Mouse (Mus musculus): ENCODE data around the gene Zc3h7a.

The Zc3h7a gene

DNA sequence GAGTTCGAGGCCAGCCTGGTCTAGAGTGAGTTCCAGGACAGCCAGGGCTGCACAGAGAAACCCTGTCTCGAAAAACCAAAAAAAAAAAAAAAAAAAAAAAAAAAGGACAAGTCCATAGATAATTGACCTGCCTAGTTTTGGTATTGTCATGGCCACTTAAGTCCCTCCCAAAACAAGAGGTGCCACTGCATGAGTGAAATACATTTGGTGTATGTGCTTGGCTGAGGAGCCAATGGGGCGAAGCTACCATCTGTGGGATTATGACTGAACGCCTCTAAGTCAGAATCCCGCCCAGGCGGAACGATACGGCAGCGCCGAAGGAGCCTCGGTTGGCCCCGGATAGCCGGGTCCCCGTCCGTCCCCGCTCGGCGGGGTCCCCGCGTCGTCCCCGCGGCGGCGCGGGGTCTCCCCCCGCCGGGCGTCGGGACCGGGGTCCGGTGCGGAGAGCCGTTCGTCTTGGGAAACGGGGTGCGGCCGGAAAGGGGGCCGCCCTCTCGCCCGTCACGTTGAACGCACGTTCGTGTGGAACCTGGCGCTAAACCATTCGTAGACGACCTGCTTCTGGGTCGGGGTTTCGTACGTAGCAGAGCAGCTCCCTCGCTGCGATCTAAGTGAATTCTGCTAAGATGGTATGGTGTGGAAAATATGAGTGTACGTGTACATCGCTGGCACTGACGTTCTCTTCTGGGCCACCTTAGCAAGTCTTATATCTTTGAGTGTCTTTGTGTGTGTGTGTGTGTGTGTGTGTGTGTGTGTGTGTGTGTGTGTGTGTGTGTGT, 32.3 kb downstream of the Zc3h7a start:
- DNase-seq (ENCODE audit: low spot score), result peak; percentile 100

DNA sequence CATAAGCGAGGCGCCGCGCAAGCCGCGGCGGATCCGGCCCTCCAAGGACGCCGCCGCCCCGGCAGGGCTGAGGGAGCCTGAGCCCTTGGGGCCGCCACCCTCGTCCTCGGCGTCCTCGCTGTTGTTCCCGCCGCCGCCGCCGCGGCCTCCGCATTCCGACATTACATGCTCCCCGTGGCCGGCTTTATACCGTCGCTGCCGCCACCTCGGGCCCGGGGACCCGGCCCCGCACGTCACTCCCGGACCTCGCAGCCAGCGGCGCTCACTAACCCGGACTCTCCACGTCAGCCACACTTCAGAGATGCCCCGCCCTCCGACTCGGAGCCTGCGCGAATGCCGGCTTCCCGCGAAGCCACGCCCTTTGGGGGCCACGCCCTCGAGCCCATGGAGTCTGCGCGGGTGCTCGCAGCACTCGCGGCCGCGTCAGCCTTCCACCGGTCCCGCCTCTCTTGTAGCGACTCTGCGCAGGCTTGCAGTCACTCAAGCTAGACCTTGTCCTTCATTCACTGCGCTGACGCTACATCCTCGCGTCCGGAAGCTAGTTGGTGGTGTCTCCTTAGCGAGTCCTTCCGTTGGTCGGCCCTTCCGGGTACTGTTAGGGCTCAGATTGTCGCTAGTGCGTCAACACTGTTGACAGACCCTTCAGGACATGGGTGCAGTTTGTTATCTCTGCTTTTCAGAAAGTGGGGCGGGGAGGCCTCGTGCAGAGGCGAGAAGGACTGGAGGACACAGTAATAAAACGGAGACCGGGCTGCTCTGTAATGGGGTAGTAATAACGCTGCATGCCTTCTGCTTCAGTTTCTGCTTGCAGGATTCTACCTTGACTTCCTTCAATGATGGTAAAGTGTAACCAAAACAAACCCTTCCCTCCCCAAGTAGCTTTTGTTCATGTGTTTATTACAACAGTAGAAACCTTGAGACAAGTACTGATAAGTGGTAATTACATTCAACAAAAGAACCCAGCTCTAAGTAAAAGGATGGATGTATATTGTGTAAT, 41.5 kb downstream of the Zc3h7a start, which contains the start of gene Txndc11:
TSS of gene Txndc11 (minus strand) at position 303 of the 997 bp plus-strand sequence.
- peak; percentile 99 for DNase-seq (ENCODE audit: low spot score)

DNA sequence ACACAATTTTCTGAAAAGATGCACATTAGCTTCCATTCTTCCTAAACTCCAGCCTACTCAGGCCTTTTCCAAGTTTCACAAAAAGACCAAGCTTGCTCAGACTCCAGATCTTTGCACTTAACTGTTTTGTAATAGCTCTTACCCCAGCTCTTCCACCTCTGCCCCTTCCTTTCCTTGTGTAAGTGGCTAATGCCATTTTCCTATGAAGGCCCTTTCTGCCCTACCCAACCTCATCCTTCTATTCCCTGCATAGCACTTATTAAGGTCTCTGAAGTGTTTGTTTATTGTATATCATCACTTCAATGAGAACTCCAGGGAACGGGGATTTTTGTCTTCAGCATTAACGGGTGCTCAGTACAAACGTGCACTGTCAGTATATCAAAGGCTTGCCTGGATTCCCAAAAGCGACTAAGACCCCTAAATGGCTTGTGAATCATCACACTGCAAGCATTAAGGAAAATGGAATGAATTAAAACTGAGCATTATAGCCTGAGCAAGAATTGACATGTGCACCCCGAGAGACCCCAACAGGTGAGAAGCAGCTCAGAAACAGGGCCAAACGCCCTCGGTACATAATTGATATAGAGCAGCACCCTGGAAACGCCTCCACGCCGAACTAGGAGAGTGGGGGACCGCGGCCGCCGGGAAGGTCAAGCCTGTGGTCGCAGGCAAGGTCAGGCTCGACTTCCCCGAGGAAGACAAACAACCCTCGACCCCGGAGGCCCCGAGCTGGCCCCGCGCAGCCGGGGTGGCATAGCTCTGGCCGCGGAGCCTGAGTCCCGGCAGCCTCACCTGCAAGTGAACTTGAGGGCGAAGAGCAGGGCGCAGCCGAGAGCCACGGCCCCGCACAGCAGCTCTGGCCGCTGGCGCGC, 42.5 kb downstream of the Zc3h7a start:
- DNase-seq (ENCODE audit: low spot score), result peak; percentile 43

DNA sequence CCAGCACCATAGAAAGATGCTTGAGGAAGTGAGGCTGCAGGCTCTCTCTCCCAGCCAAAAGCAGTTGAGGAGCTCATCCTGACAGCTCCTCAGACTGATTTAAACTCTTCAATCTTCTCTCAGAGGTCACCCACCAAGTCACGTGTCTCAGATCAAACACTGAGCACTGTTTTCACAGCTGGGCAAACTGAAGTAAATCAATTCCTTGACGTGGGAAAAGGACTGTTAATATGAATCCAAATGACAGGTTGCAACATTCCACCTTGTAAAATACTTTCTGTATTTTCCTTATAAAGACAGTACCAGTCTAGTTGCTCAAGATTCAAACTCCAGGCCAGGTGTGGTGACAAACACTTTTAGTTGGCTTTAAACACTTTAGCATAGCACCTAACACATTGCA, 43.4 kb downstream of the Zc3h7a start:
- DNase-seq (ENCODE audit: low spot score), result no peak

DNA sequence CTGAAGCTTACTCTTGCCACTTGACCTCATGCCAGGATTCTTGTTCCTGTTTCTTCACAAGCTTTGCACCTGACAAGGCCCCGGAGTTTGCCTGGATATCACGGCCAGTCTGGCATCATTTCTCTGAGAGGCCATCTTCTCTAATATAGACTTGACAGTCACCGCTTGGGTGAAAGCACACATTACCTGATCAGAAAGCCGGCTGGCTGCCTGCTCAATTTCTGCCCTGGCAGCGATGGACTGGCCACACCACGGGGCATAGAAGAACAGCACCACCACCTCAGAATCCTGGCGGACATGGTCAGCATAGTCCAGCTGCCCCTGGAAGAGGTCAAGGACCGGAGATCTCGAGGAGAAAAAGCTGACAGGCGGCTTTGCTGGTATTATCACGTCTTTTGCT, 47.9 kb downstream of the Zc3h7a start:
- DNase-seq (ENCODE audit: low spot score), result no peak

DNA sequence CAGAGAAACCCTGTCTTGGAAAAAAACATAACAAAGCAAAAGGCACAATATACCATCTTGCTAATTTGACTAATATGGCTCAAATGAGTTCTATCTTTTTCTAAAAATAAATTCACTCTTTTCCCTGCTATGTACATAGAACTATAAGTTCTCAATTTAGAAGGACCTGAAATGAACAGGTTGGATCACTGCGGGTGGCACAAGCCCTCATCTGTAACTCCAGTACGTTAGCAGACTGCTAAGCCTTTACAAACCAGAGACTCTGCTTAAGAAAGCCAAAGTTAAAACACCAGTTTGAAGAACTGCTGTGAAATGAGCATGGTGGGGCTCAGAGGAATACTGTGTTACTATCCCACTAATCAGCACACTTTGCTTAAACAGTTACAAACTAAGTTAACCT, 50.8 kb downstream of the Zc3h7a start:
- DNase-seq (ENCODE audit: low spot score), result no peak

DNA sequence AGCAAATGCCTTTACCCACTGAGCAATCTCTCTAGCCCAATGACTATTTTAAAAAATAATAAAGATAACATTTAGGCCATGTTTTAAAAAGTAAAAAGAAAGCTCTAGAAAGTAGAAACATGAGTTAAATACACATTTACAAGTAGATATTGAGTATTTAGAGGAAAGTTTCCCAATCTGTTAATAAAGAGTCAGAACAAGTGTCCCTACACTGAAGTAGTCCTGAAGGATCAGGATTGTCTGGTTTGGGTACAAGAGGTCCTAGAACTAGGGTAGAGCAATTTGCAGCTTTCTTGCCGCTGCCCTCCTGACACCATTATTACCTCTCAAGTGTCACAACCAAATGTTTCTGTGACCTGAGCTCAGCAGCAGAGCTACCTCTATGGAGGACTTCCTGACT, 52.1 kb downstream of the Zc3h7a start:
- no peak for DNase-seq (ENCODE audit: low spot score)

DNA sequence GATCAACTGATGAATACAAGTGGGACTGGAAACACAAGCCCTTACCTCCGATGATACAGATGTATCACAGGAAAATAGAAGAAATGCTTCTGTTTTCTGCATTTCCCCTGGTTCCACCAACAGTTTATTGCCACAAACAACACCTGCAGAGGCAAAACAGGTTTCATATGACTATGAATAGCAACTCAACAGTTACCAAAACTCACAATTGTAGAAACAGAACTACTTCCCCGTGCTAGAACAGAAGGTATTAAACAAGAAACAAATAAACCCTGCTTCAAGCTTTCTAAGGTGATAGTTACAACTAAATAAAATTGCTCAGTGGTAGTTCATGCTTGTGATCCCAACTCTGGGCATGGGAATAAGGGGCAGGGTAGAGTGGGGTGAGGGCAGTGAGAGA, 53.6 kb downstream of the Zc3h7a start:
- DNase-seq (ENCODE audit: low spot score), result no peak

DNA sequence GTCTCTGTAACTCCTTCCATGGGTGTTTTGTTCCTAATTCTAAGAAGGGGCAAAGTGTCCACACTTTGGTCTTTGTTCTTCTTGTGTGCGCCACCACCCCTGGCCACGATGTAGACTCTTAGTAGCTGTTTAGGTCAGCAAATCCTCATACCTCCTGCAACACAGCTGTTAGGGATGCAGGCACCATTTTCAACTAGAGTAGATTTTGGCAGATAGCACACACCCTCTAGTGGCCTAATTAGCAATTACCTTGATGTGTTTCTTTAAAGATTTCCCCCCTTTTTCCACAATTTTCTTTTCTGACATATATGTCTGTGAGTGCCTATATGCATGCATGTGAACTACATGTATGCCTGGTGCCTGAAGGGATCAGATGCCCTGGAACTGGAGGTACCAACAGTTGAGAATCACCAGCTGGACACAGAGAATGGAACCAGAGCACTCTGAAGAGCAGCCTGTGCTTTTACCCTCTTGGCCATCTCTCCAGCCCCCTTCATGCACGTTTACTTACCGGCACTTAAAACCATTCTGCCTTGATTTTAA, 66.9 kb downstream of the Zc3h7a start:
- peak; percentile 27 for DNase-seq (ENCODE audit: low spot score)

DNA sequence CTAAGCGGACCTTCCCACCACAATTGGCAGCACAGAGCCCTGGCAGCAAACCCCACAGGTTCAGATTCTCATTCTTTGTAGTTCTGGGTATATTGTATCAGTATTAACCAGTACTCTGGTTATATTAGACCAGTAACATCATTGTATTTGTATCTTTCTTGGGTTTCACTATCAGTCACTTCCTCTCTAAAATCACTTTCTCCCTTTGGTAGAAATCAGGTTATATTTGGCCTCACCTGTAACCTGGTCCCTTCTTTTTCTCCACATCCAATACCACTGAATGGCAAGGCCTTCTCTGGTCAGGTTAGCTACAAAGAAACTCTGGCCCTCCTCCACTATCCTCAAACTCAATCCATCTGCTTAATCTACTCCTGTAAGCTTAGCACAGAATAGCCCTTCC, 71.3 kb downstream of the Zc3h7a start:
- no peak for DNase-seq (ENCODE audit: low spot score)

DNA sequence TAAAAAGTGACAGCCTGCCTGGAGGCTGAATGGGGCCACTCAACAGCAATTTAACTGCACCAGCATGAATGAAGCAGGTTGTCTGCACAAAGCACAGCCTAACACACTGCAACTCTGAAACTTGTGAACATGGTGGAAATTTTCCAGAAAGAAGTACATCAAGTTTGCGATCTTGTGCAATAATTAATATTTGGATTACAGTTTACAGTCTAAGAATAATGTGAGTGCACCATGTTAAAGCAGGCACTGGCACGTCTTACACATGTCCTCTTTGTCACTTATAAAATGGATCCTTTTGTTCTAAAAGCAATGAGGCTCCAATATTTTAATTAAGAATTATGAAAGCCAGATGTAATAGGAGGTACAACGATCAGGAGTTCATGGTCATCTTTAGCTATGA, 78.9 kb downstream of the Zc3h7a start:
- no peak for DNase-seq (ENCODE audit: low spot score)

DNA sequence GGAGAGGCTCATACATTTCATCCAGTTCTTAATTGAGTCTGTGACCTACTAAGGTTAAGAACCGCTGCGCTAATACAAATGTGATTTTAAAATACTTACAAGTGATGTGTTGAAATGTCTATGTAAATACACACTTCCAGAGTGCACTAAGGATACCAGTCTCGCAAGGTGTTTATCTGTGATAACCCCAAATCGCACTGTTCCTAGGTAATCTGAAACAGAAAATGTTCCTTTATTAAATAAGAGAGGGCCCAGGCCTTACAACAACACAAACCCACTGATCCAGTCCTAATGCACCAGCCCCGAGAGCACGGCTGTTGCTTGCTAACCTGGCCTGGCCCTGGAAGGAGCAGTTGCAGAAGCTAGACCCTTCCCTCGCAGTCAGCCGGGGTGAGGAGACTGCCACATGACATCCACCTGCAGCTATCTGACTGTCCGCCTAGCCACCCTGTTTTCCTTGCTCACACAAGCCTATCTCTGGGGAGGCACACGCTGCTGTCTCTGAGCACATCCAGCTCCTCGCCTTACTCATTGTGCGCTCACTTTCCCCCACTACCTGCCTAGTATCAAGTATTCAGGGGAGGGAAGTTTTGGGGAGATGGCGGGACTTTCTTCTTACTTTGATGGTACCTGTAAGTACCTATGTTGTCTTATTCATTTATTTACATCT, 82.3 kb downstream of the Zc3h7a start:
- DNase-seq (ENCODE audit: low spot score), result no peak

DNA sequence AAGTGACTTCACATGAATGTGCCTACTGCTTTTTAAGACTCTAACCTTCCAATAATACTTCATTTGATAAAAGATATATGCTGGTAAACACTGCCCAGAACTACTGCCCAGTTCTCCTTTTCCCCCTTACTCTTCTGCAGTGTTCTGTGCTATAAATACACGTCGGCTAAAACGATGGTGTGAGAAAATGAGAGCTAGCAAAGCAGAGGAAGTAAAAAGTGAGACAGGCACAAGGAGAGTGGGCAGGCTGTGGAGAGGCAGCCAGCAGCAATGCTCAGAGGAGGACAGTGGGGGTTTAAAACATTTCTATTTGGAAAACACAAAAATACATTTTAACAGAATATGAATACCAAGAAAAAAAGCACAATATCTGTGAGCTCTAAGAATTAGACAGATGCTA, 83.7 kb downstream of the Zc3h7a start:
- no peak for DNase-seq (ENCODE audit: low spot score)

DNA sequence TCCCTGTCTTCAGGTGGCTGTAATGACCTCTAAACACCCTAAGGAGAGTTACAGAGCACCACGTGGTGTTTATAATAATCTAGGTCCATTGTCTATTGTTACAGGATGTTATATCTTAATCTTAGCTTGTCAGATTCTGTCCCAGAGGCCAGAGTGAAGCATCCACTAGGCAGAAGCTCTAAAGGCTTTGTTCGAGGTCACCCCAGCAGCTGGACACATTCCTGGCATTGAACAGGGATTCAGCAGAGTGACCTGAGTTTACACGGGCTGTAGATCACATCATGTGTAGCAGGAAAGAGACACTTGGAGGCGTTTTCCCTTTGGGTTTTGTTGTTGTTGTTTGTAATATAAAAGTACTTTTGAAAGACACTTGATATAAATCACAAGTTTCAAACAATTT, 84.1 kb downstream of the Zc3h7a start:
- no peak for DNase-seq (ENCODE audit: low spot score)

DNA sequence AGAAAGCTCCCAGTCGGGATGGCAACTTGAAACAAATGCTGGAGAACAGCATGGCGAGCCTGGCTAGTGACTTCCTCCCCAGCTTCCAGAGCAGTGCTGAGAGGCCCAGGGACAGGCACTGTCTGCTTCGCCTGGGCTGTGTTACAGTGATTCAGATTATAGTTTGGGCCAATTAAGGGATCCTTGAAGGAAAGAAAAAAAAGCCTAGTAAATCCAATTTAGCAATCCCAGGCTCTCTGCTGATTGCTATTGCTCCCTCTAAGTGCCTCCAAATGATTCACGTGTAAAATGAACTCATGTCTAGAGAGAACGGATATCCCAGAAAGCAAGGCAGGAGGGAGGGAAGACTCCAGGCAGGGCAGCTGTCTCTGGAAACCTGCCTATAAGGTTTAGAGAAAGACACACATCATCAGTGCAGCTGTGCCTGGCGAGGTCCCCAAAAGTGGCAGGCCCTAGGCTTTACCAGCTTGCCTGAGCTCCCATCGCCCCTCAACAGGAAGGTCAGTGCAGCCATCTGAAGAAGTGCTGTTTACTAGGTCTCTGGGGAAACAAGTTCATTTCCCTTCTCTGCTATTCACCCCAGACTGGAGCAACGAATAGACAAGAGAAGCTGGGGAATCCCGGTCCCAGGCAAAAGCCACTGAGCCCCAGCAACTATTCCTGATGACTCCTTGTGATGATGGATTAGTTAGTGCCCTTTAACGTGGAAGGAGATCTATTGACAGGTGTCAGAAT, 85.2 kb downstream of the Zc3h7a start:
- no peak for DNase-seq (ENCODE audit: low spot score)

DNA sequence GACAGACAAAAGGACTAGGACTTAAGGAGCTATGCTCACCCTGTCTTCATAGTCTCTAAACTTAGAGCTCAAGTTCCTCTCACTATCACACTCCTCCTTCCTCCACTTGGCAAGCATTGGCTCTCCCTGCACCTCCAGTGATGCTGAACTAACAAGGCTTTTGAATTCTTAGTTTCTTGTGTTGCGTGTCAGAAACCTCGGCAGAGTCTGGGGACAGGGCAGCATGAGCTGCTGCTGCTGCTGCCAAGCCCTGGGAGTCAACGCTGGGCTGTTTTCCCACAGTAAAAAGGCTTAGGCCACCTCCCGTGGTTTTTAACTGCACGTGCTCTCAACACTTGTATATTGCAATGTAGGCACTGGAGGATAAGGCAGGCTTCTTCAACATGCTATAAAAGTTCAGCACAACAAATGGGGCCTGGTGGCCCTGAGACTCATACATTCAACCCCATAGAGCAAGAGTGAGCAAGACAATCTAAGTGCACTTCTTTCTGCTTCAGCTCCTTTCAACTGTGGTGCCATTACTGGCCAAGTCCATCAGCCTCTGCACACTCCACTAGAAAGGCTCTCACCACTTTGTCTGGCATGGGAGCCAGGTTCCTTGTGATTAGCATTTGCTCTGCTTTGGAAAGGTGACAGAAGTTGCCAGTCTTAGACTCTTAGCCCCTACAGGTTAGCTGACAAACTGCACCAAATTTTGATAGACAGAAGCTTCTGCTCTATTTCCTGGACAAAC, 89.2 kb downstream of the Zc3h7a start:
- no peak for DNase-seq (ENCODE audit: low spot score)

All from layer of hippocampus, adult 11-12 months (tissue).